Mouse (Mus musculus) T-helper 1 cell (primary cell): ENCODE results near the gene Oard1.

ENCODE experiments used
- in situ Hi-C: fragments of 300-600 bp; cut with MboI, MseI; formaldehyde crosslinking; loops from one replicate; pipeline ENCODE4 v1.15.1; 2025; ENCODE audit warnings: high pct_unique_total_duplicates

The Oard1 gene

GRCm38 (mm10) chr17:48409380-48410298, at the start of gene Oard1, which contains the start of gene Nfya:
Gene Oard1, plus strand, starts transcription at chr17:48410014.
Gene Nfya, minus strand, starts transcription at chr17:48409906.
- in situ Hi-C loops = loop anchor here (25.0 kb wide), 2 partner anchors 897 to 1522 kb away; partner anchors contain the start of genes Ccnd3, Taf8 and Tbcc

- in situ Hi-C loops = loop anchor here (25.0 kb wide), 1 partner anchor 1402 kb away; no protein-coding TSS in a partner anchor
Observed at GRCm38 (mm10) chr17:48360462-48360861, 49.4 kb upstream of the Oard1 start.

- in situ Hi-C loops = loop anchor here (25.0 kb wide), 1 partner anchor 1400 kb away; no protein-coding TSS in a partner anchor
Observed at GRCm38 (mm10) chr17:48362346-48362745, 47.5 kb upstream of the Oard1 start.

GRCm38 (mm10) chr17:48362966-48363365, 46.8 kb upstream of the Oard1 start:
- in situ Hi-C loops = loop anchor here (25.0 kb wide), 1 partner anchor 1399 kb away; no protein-coding TSS in a partner anchor

GRCm38 (mm10) chr17:48363421-48363965, 46.3 kb upstream of the Oard1 start:
- in situ Hi-C loops = loop anchor here (25.0 kb wide), 1 partner anchor 1399 kb away; no protein-coding TSS in a partner anchor

GRCm38 (mm10) chr17:48365511-48366155, 44.2 kb upstream of the Oard1 start:
- in situ Hi-C loops = loop anchor here (25.0 kb wide), 1 partner anchor 1397 kb away; no protein-coding TSS in a partner anchor

- in situ Hi-C loops = loop anchor here (25.0 kb wide), 1 partner anchor 1395 kb away; no protein-coding TSS in a partner anchor
Observed at GRCm38 (mm10) chr17:48366806-48367205, 43.0 kb upstream of the Oard1 start.

- in situ Hi-C loops = loop anchor here (25.0 kb wide), 1 partner anchor 1391 kb away; no protein-coding TSS in a partner anchor
Observed at GRCm38 (mm10) chr17:48371621-48372020, 38.2 kb upstream of the Oard1 start.

GRCm38 (mm10) chr17:48372987-48373386, 36.8 kb upstream of the Oard1 start:
- in situ Hi-C loops = loop anchor here (25.0 kb wide), 1 partner anchor 1389 kb away; no protein-coding TSS in a partner anchor

- in situ Hi-C loops = no loop called here
Observed at GRCm38 (mm10) chr17:48376102-48376501, 33.7 kb upstream of the Oard1 start.

GRCm38 (mm10) chr17:48379050-48379449, 30.8 kb upstream of the Oard1 start:
- in situ Hi-C loops = no loop called here

GRCm38 (mm10) chr17:48385786-48386461, 23.9 kb upstream of the Oard1 start:
- in situ Hi-C loops = no loop called here

- in situ Hi-C loops = no loop called here
Observed at GRCm38 (mm10) chr17:48388666-48389065, 21.1 kb upstream of the Oard1 start.

- in situ Hi-C loops = no loop called here
Observed at GRCm38 (mm10) chr17:48389442-48389841, 20.4 kb upstream of the Oard1 start.

- in situ Hi-C loops = no loop called here
Observed at GRCm38 (mm10) chr17:48391446-48391845, 18.4 kb upstream of the Oard1 start.

GRCm38 (mm10) chr17:48392616-48393015, 17.2 kb upstream of the Oard1 start:
- in situ Hi-C loops = no loop called here

- in situ Hi-C loops = loop anchor here (25.0 kb wide), 2 partner anchors 889 to 1514 kb away; partner anchors contain the start of genes Ccnd3, Taf8 and Tbcc
Observed at GRCm38 (mm10) chr17:48401710-48402109, 8.1 kb upstream of the Oard1 start.

GRCm38 (mm10) chr17:48402751-48403150, 7.1 kb upstream of the Oard1 start:
- in situ Hi-C loops = loop anchor here (25.0 kb wide), 2 partner anchors 890 to 1515 kb away; partner anchors contain the start of genes Ccnd3, Taf8 and Tbcc

- in situ Hi-C loops = loop anchor here (25.0 kb wide), 2 partner anchors 892 to 1517 kb away; partner anchors contain the start of genes Ccnd3, Taf8 and Tbcc
Observed at GRCm38 (mm10) chr17:48403848-48404247, 6.0 kb upstream of the Oard1 start.

GRCm38 (mm10) chr17:48404706-48405105, 5.1 kb upstream of the Oard1 start:
- in situ Hi-C loops = loop anchor here (25.0 kb wide), 2 partner anchors 892 to 1517 kb away; partner anchors contain the start of genes Ccnd3, Taf8 and Tbcc
